Mouse (Mus musculus) liver, adult 2 months (tissue): ENCODE measurements at regions not wholly inside any gene's neighbourhood (a gene's known extent, or its start where the extent isn't known, plus 50 kb on each side); places are given as distances from the start of the nearest gene placed in this dataset.

Experiments used
- CTCF ChIP-seq: fragments of 200-500 bp; IDR thresholded peaks from 2 replicates; pipeline ENCODE4 v1.5.1; 2011; ENCODE audit warnings: low read depth, low read length, control low read depth
- POLR2A ChIP-seq: fragments of 200-500 bp; IDR thresholded peaks from 2 replicates; pipeline ENCODE4 v1.6.1; 2011; ENCODE audit warnings: low read length, control low read depth; ENCODE audit not compliant: insufficient read depth; ENCODE audit errors: extremely low read depth

DNA sequence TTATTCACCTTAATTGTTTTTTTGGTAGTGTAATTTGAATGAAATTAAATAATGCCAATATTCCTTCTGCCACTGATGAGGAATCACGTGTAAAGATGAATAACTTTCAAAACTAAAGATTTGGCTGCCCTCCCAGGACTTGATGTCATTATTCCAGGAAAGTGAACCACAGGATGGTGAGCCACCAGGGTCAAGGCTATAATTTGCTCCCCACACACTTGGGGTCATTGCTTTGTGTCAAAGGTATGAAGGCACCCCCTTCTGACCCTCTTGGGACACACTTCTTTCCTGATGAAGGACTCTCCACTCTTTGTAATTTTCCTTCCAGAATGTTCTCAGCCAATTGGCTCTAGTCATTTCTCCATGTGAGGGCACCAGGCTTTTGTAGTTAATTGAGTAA, 313.4 kb downstream of the Gm11011 start:
- TF ChIP-seq POLR2A (no peak), CTCF (no peak)
